Mouse (Mus musculus) forebrain, embryonic 14.5 days (tissue): Measurements from ENCODE around the gene Cdc73. TPM values are rescaled to one million over a fixed set of nuclear protein-coding genes. Genes with fewer than 3 reads are reported as not detected.

Experiments
- ATAC-seq: fragments of 200-750 bp; cut with Nextera tagmentation; 2 replicates; pipeline ENCODE4 v1.8.0; 2017; ENCODE audit warnings: mild to moderate bottlenecking, moderate library complexity
- DNase-seq: peaks from one replicate; pipeline ENCODE4 v3.0.0-alpha.2; 2015; ENCODE audit warnings: low spot score
- H3K27ac ChIP-seq: fragments of 300-500 bp; sonication (generic); 2 replicates; pipeline ENCODE4 v1.5.1; 2014; ENCODE audit warnings: low read depth, mild to moderate bottlenecking, control low read depth, low read length, moderate library complexity
- H3K27me3 ChIP-seq: fragments of 300-500 bp; sonication (generic); replicated peaks from 2 replicates; pipeline ENCODE4 v1.6.1; 2014; ENCODE audit warnings: low read length, control low read depth, mixed read lengths; ENCODE audit not compliant: control insufficient read depth, insufficient read depth
- H3K36me3 ChIP-seq: fragments of 300-500 bp; sonication (generic); 2 replicates; pipeline ENCODE4 v1.6.1; 2014; ENCODE audit warnings: low read length, control low read depth; ENCODE audit not compliant: control insufficient read depth, insufficient read depth
- H3K4me1 ChIP-seq: fragments of 300-500 bp; sonication (generic); 2 replicates; pipeline ENCODE4 v1.6.1; 2014; ENCODE audit warnings: antibody characterized with exemption, low read length, control low read depth; ENCODE audit not compliant: control insufficient read depth, insufficient read depth
- H3K4me2 ChIP-seq: fragments of 300-500 bp; sonication (generic); 2 replicates; pipeline ENCODE4 v1.6.1; 2014; ENCODE audit warnings: mild to moderate bottlenecking, control low read depth, low read length
- H3K4me3 ChIP-seq: fragments of 300-500 bp; sonication (generic); 2 replicates; pipeline ENCODE4 v1.5.1; 2014; ENCODE audit warnings: low read depth, low read length, control low read depth
- H3K9ac ChIP-seq: fragments of 300-500 bp; sonication (generic); 2 replicates; pipeline ENCODE4 v1.6.1; 2014; ENCODE audit warnings: mild to moderate bottlenecking, low read length, control low read depth, moderate library complexity
- H3K9me3 ChIP-seq: fragments of 300-500 bp; sonication (generic); replicated peaks from 2 replicates; pipeline ENCODE4 v1.6.1; 2016; ENCODE audit warnings: low read length, control low read depth, mixed read lengths; ENCODE audit not compliant: control insufficient read depth
- WGBS: fragments of 180-500 bp; shearing (Covaris S2); extraction: QIAGEN DNeasy Blood & Tissue Kit; methylation state at CpG from one replicate; pipeline ENCODE4 v1.1.7; 2014; 5-methylcytosine and 5-hydroxymethylcytosine counted together
- polyA plus RNA-seq: library from polyadenylated mRNA; unstranded; fragments of >200 nt; fragmentation: Nextera tagmentation; extraction: Ambion mirVana; gene quantifications from 2 replicates; pipeline ENCODE4 v1.2.1, GENCODE M21; 2014

The Cdc73 gene
- polyA plus RNA-seq, 1 experiment from 2014 or later, result 16.6 TPM

- DNase-seq (no peak), ATAC-seq (no peak)
- Histone ChIP-seq H3K4me2 (no peak overlapping the region), H3K4me1 (peaks cover 4% of the 10 kb centered on the region; the same call in 1 of the 2 replicates), H3K27me3 (no peaks in the 10 kb centered on the region), H3K9me3 (no peaks in the 10 kb centered on the region), H3K4me3 (no peak overlapping the region), H3K9ac (no peak overlapping the region), H3K36me3 (peaks cover 13% of the 10 kb centered on the region), H3K27ac (no peak overlapping the region)
- WGBS, result 85% methylated on average over 4 of the region's 4 CpGs
These were observed 56.5 kb downstream of the Cdc73 start for GRCm38 (mm10) chr1:143646219-143646618.

DNA sequence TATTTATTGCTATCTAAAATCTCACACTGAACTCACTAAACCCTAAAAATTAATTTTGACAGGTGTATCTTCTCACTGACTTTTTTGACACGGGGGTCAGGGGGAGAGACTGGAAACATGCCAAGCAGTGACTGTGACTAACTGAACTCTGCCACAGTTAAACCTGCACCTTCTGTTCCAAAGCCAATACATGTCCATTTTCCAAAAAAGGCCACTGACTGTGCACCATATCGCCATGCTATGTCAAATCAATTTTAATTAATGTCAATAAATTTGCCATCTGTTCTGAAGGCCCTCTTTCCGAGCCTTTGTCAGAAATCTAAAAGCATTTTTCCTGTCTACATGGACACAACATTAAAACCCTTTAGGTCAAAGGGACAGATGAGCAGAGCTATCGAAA lies 57.3 kb downstream of the Cdc73 start:
- WGBS, result 67% methylated on average over 4 of the region's 4 CpGs
- Histone ChIP-seq H3K27me3 (no peaks in the 10 kb centered on the region), H3K9me3 (no peaks in the 10 kb centered on the region), H3K36me3 (peaks cover 11% of the 10 kb centered on the region), H3K4me1 (peaks cover 4% of the 10 kb centered on the region; the same call in 1 of the 2 replicates), H3K4me3 (no peak overlapping the region), H3K4me2 (peak overlapping the region; percentile 20; the same call in 1 of the 2 replicates), H3K27ac (no peak overlapping the region), H3K9ac (no peak overlapping the region)
- DNase-seq, result no peak
- ATAC-seq, result no peak

DNA sequence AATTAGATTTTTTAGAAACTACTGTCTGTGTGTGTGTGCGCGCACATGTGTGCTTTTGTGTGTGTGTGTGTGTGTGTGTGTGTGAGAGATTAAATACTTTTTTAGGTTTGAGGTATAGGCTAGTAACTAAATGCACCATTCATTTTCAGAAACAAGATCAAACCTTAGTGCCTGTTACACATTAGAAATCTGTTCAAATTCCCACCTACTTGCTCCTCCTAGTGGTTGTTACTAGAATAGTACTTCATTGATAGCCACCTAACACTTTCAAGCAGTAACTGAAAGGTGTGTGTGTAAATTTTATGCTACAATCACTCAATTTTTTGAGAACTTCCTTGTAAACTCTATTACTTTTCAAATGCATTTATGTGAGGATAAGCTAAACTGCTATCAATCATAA lies 58.5 kb downstream of the Cdc73 start:
- Histone ChIP-seq H3K4me2 (peak overlapping the region; percentile 30; the same call in 1 of the 2 replicates), H3K4me1 (peaks cover 4% of the 10 kb centered on the region; the same call in 1 of the 2 replicates), H3K36me3 (peaks cover 6% of the 10 kb centered on the region), H3K27ac (no peak overlapping the region), H3K4me3 (0 out of 2 replicates have a peak overlapping the region, but pooled peaks have one; percentile 15), H3K27me3 (no peaks in the 10 kb centered on the region), H3K9me3 (no peaks in the 10 kb centered on the region), H3K9ac (no peak overlapping the region)
- DNase-seq (peak; percentile 89), ATAC-seq (peak; percentile 43)
- 99% methylated on average over 2 of the region's 2 CpGs for WGBS

DNA sequence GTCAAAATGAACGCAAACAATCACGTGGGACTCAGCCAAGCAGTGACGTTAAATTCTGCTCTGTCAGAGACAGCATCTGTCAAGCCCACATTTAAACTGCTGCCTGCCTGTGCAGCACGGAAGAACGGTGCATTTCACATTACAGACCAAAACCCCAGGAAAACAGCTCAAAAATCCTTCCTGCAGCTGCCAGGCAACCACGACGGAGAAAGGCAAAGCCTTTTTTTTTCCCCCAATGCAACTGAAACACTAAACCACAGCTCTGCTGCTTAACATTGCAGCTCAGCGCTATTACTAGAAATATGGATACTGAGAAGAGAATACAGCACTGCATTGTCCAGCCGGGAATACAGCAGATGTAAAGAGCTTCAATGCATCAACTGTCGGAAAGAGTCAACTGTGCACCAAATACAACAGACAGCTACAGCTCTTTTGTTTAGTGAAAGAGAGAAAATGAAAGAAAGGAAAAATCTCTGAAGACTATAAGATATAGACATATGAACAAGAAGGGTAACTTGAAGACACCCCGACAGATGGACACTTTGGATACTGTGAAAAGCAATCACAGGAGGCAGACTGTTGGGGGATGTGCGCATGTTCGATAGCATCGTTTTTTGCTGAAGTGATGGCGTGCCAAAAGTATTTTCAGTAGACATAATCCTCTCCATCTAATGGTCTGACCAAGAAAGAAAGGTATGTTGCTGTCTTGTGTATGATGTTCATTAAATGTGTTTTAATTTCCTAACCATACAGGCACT lies 61.9 kb downstream of the Cdc73 start, which contains the start of gene B3galt2:
Gene B3galt2, plus strand, starts transcription at position 15 of the 758 bp plus-strand sequence.
- Histone ChIP-seq H3K27me3 (no peaks in the 10 kb centered on the region), H3K9ac (peak within 1 kb of the TSS; percentile 63), H3K36me3 (no peaks in the 10 kb centered on the region; the same call in 1 of the 2 replicates), H3K27ac (peak within 1 kb of the TSS; percentile 88), H3K4me1 (no peaks in the 10 kb centered on the region), H3K9me3 (no peaks in the 10 kb centered on the region), H3K4me3 (peak within 1 kb of the TSS; percentile 33), H3K4me2 (peak within 1 kb of the TSS; percentile 47)
- 20% methylated on average over 15 of the region's 15 CpGs for WGBS
- ATAC-seq (peak; percentile 95), DNase-seq (peak; percentile 93)

- no peak overlapping the region for H3K4me2 ChIP-seq
- ATAC-seq, result no peak
These were observed 69.7 kb downstream of the Cdc73 start for GRCm38 (mm10) chr1:143632854-143633587.

DNA sequence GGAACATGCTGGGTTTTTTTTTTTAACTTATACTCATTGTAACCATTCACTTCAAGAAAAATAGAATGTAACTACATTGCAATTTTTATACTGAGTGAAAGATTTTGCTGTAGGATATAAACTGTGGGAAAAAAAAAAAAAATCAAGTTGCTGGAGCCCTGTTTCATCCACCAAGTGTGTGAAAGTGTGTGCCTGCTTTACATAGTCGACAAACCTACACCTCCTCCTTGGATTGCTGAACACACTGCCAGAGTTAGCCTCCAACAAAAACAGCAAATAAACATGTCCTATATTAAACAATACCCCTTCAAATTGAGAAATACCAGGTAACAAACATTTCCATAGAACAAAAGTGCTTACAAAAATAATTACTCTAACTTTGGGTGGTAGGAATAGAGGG lies 70.3 kb downstream of the Cdc73 start:
- Histone ChIP-seq H3K9ac (no peak overlapping the region), H3K4me2 (no peak overlapping the region), H3K36me3 (no peaks in the 10 kb centered on the region), H3K4me3 (no peak overlapping the region), H3K4me1 (no peaks in the 10 kb centered on the region), H3K27ac (no peak overlapping the region), H3K27me3 (no peaks in the 10 kb centered on the region), H3K9me3 (no peaks in the 10 kb centered on the region)
- DNase-seq (no peak), ATAC-seq (no peak)
- 84% methylated on average over 1 of the region's 1 CpGs for WGBS

More at GRCm38 (mm10) chr1:143632854-143633587, 69.7 kb downstream of the Cdc73 start:
- H3K4me3 ChIP-seq, result no peak overlapping the region
- no peak overlapping the region for H3K9ac ChIP-seq
- no peaks in the 10 kb centered on the region for H3K36me3 ChIP-seq
- DNase-seq, result no peak
- H3K27me3 ChIP-seq, result no peaks in the 10 kb centered on the region
- 88% methylated on average over 2 of the region's 2 CpGs for WGBS
- no peaks in the 10 kb centered on the region for H3K4me1 ChIP-seq
- H3K9me3 ChIP-seq, result no peaks in the 10 kb centered on the region
- H3K27ac ChIP-seq, result no peak overlapping the region

- Histone ChIP-seq H3K27ac (no peak overlapping the region), H3K4me3 (no peak overlapping the region), H3K9ac (no peak overlapping the region), H3K4me1 (no peaks in the 10 kb centered on the region), H3K4me2 (no peak overlapping the region), H3K27me3 (no peaks in the 10 kb centered on the region), H3K36me3 (peaks cover 5% of the 10 kb centered on the region; the same call in 1 of the 2 replicates), H3K9me3 (no peaks in the 10 kb centered on the region)
- 81% methylated on average over 7 of the region's 7 CpGs for WGBS
- ATAC-seq (no peak), DNase-seq (no peak)
These were observed 71.4 kb downstream of the Cdc73 start for GRCm38 (mm10) chr1:143631337-143631736.

- 91% methylated on average over 1 of the region's 1 CpGs for WGBS
- Histone ChIP-seq H3K27ac (no peak overlapping the region), H3K4me2 (no peak overlapping the region), H3K27me3 (no peaks in the 10 kb centered on the region), H3K9me3 (no peaks in the 10 kb centered on the region), H3K36me3 (peaks cover 22% of the 10 kb centered on the region; the same call in 1 of the 2 replicates), H3K4me3 (no peak overlapping the region), H3K4me1 (no peaks in the 10 kb centered on the region), H3K9ac (no peak overlapping the region)
- DNase-seq, result no peak
- ATAC-seq, result no peak
These were observed 80.1 kb downstream of the Cdc73 start for GRCm38 (mm10) chr1:143622634-143623033.
